9 mouse cellular contexts compared by ENCODE assay signal in genomic region chr8:84707267-84707883, GRCm38 (mm10). TPM values are rescaled to one million over a fixed set of nuclear protein-coding genes. Genes with fewer than 3 reads are reported as not detected.
A peak's percentile ranks its signal among the peaks of the same experiment; 100 is the strongest.
DNase-seq lines count a peak whose midpoint lies in the region; ATAC-seq and TF ChIP-seq lines count a peak whose summit lies in the region.
"Had no signal": no experiment of that assay in that cellular context is flagged by ENCODE, and none has a peak within 500 bp of the region (broad histone marks: within the 10 kb centered on the region; RNA-seq: fewer than 3 reads in every experiment).

No protein-coding gene starts in this region.

- peaks cover 75% of the 10 kb centered on the region for H3K4me1 ChIP-seq in heart, embryonic 15.5 days (replicated peaks)
- peaks cover 59% of the 10 kb centered on the region for H3K4me1 ChIP-seq in liver, embryonic 11.5 days (replicated peaks; ENCODE audit: control insufficient read depth, insufficient read depth, low read length)
- H3K4me1 ChIP-seq in midbrain, embryonic 16.5 days (ENCODE audit: control insufficient read depth, insufficient read depth, low read length), result peaks cover 26% of the 10 kb centered on the region

- DNase-seq in gastrocnemius, adult 2 months, result peak; percentile 70
- no peak for DNase-seq in gastrocnemius, postnatal 4 days (ENCODE audit: low spot score in 2 of 2)
- DNase-seq in brain, embryonic 14.5 days (ENCODE audit: low read depth), result peak; percentile 45
- peak; percentile 77 for DNase-seq in liver, embryonic 11.5 days (ENCODE audit: low spot score)
- peak; percentile 38 to 68 for DNase-seq in thymus, postnatal 36 days
- no peak for DNase-seq in right cerebral cortex, postnatal 14 days

- peak overlapping the region; percentile 49 for H3K9ac ChIP-seq in heart, embryonic 15.5 days
- peak overlapping the region; percentile 58 for H3K9ac ChIP-seq in liver, embryonic 11.5 days (ENCODE audit: low read depth, low read length)
- H3K9ac ChIP-seq in midbrain, embryonic 16.5 days (ENCODE audit: low read depth, low read length), result peak overlapping the region; percentile 42; the same call in 1 of the 2 replicates

- H3K9me3 ChIP-seq in heart, embryonic 15.5 days (replicated peaks), result no peaks in the 10 kb centered on the region
- no peaks in the 10 kb centered on the region for H3K9me3 ChIP-seq in liver, embryonic 11.5 days (ENCODE audit: control insufficient read depth, low read length)
- H3K9me3 ChIP-seq in midbrain, embryonic 16.5 days (replicated peaks; ENCODE audit: control insufficient read depth, low read length, poor library complexity, severe bottlenecking), result no peaks in the 10 kb centered on the region

- WGBS in heart, embryonic 15.5 days, result 21% methylated on average over 22 of the region's 22 CpGs
- WGBS in liver, embryonic 11.5 days, result 1% methylated on average over 22 of the region's 22 CpGs
- WGBS in midbrain, embryonic 16.5 days, result 11% methylated on average over 22 of the region's 22 CpGs

- peak overlapping the region; percentile 58 for H3K4me3 ChIP-seq in gastrocnemius, adult 2 months
- peak overlapping the region; percentile 39 for H3K4me3 ChIP-seq in heart, embryonic 15.5 days
- peak overlapping the region; percentile 51 for H3K4me3 ChIP-seq in liver, embryonic 11.5 days (ENCODE audit: low read depth, low read length)
- H3K4me3 ChIP-seq in midbrain, embryonic 16.5 days (ENCODE audit: low read depth, low read length), result peak overlapping the region; percentile 20; the same call in 1 of the 2 replicates

- peak overlapping the region; percentile 56 for H3K4me2 ChIP-seq in heart, embryonic 15.5 days
- H3K4me2 ChIP-seq in liver, embryonic 11.5 days, result peak overlapping the region; percentile 74
- H3K4me2 ChIP-seq in midbrain, embryonic 16.5 days (ENCODE audit: low read length), result peak overlapping the region; percentile 29

- H3K27me3 ChIP-seq in heart, embryonic 15.5 days, result peaks cover 57% of the 10 kb centered on the region
- peaks cover 46% of the 10 kb centered on the region for H3K27me3 ChIP-seq in liver, embryonic 11.5 days (replicated peaks; ENCODE audit: control insufficient read depth, insufficient read depth, low read length)
- H3K27me3 ChIP-seq in midbrain, embryonic 16.5 days (ENCODE audit: control insufficient read depth, insufficient read depth, low read depth, low read length), result peaks cover 27% of the 10 kb centered on the region

- no peak for TF ChIP-seq POLR2A in brain, embryonic 14.5 days (IDR thresholded peaks at IDR 0.05; ENCODE audit: borderline replicate concordance, extremely low read depth, insufficient read depth, insufficient read length, poor library complexity, severe bottlenecking)

- intact Hi-C loops in gastrocnemius, adult 2 months (cut with DNase I), result no loop called here

- ATAC-seq in heart, embryonic 15.5 days (replicated peaks; ENCODE audit: insufficient number of reproducible peaks, insufficient read depth, low FRiP score, low read depth), result 0 out of 2 replicates have a peak, but pooled peaks have one; percentile 4
- peak; percentile 44 for ATAC-seq in liver, embryonic 11.5 days (replicated peaks; ENCODE audit: low FRiP score)
- ATAC-seq in midbrain, embryonic 16.5 days, result no peak

- peak overlapping the region; percentile 87 for H3K27ac ChIP-seq in gastrocnemius, adult 2 months
- peak overlapping the region; percentile 83 for H3K27ac ChIP-seq in heart, embryonic 15.5 days
- H3K27ac ChIP-seq in liver, embryonic 11.5 days (ENCODE audit: low read depth, low read length), result peak overlapping the region; percentile 54
- H3K27ac ChIP-seq in midbrain, embryonic 16.5 days (ENCODE audit: low read length), result peak overlapping the region; percentile 68

- no peaks in the 10 kb centered on the region; the same call in 1 of the 2 replicates for H3K36me3 ChIP-seq in heart, embryonic 15.5 days
- peaks cover 3% of the 10 kb centered on the region; the same call in 1 of the 2 replicates for H3K36me3 ChIP-seq in liver, embryonic 11.5 days (ENCODE audit: control insufficient read depth, insufficient read depth, low read length)
- H3K36me3 ChIP-seq in midbrain, embryonic 16.5 days (ENCODE audit: control insufficient read depth, insufficient read depth, low read length), result no peaks in the 10 kb centered on the region

- no peak for TF ChIP-seq CTCF in gastrocnemius, adult 2 months (IDR thresholded peaks at IDR 0.05)
- no peak for TF ChIP-seq CTCF in brain, embryonic 14.5 days (IDR thresholded peaks at IDR 0.05; ENCODE audit: borderline replicate concordance, extremely low read depth, insufficient read depth, insufficient read length)

RNA-seq across cellular contexts. Expression of gene Lyl1, which starts 6.1 kb away (rescaled TPM):
- 1 to 10 TPM; 1.1 to 1.3 TPM for total RNA-seq in gastrocnemius, adult 2 months (2021)
- total RNA-seq in gastrocnemius, postnatal 4 days (2021), result 1 to 10 TPM; 6.0 to 7.1 TPM
- polyA plus RNA-seq in brain, embryonic 14.5 days (2012; rRNA removed), result 3.4 and 4.7 TPM in 2 replicates
- 9.2 and 13.2 TPM in 2 replicates for polyA plus RNA-seq in heart, embryonic 15.5 days (2015; fragmentation: Nextera tagmentation; extraction: Ambion mirVana)
- polyA plus RNA-seq in liver, embryonic 11.5 days (2014; fragmentation: Nextera tagmentation; extraction: Ambion mirVana), result 67.9 and 68.6 TPM in 2 replicates
- 2.2 and 3.1 TPM in 2 replicates for polyA plus RNA-seq in midbrain, embryonic 16.5 days (2015; fragmentation: Nextera tagmentation; extraction: Ambion mirVana)

RNA-seq across cellular contexts. Expression of gene G430095P16Rik, which starts 15.4 kb away (rescaled TPM):
- under 1 TPM; 0.36 to 0.78 TPM for total RNA-seq in gastrocnemius, adult 2 months (2021)
- 10 to 100 TPM in 1 of 2 experiments, 1 to 10 TPM in 1; 7.8 to 10.2 TPM for total RNA-seq in gastrocnemius, postnatal 4 days (2021)
- 0.92 and 1.5 TPM in 2 replicates for polyA plus RNA-seq in brain, embryonic 14.5 days (2012; rRNA removed)
- polyA plus RNA-seq in heart, embryonic 15.5 days (2015; fragmentation: Nextera tagmentation; extraction: Ambion mirVana), result 4.5 TPM in 2 replicates
- 11.8 and 12.3 TPM in 2 replicates for polyA plus RNA-seq in liver, embryonic 11.5 days (2014; fragmentation: Nextera tagmentation; extraction: Ambion mirVana)
- polyA plus RNA-seq in midbrain, embryonic 16.5 days (2015; fragmentation: Nextera tagmentation; extraction: Ambion mirVana), result 0.80 and 1.1 TPM in 2 replicates
- total RNA-seq: layer of hippocampus, postnatal 10 days had no signal

RNA-seq across cellular contexts. Expression of gene Nacc1, which starts 19.7 kb away (rescaled TPM):
- 10 to 100 TPM; 18.7 to 24.3 TPM for total RNA-seq in gastrocnemius, adult 2 months (2021)
- 10 to 100 TPM; 44.9 to 45.6 TPM for total RNA-seq in gastrocnemius, postnatal 4 days (2021)
- polyA plus RNA-seq in brain, embryonic 14.5 days (2012; rRNA removed), result 81.8 and 87.0 TPM in 2 replicates
- polyA plus RNA-seq in heart, embryonic 15.5 days (2015; fragmentation: Nextera tagmentation; extraction: Ambion mirVana), result 10.7 and 14.6 TPM in 2 replicates
- polyA plus RNA-seq in liver, embryonic 11.5 days (2014; fragmentation: Nextera tagmentation; extraction: Ambion mirVana), result 23.0 and 25.2 TPM in 2 replicates
- 13.0 and 14.2 TPM in 2 replicates for polyA plus RNA-seq in midbrain, embryonic 16.5 days (2015; fragmentation: Nextera tagmentation; extraction: Ambion mirVana)

RNA-seq across cellular contexts. Expression of gene Trmt1, which starts 21.3 kb away (rescaled TPM):
- total RNA-seq in gastrocnemius, adult 2 months (2021), result 10 to 100 TPM; 45.6 to 57.5 TPM
- 10 to 100 TPM; 50.5 to 53.8 TPM for total RNA-seq in gastrocnemius, postnatal 4 days (2021)
- 113 and 120 TPM in 2 replicates for polyA plus RNA-seq in brain, embryonic 14.5 days (2012; rRNA removed)
- polyA plus RNA-seq in heart, embryonic 15.5 days (2015; fragmentation: Nextera tagmentation; extraction: Ambion mirVana), result 40.6 and 47.4 TPM in 2 replicates
- polyA plus RNA-seq in liver, embryonic 11.5 days (2014; fragmentation: Nextera tagmentation; extraction: Ambion mirVana), result 94.1 and 95.6 TPM in 2 replicates
- polyA plus RNA-seq in midbrain, embryonic 16.5 days (2015; fragmentation: Nextera tagmentation; extraction: Ambion mirVana), result 59.0 and 68.1 TPM in 2 replicates

RNA-seq across cellular contexts. Expression of gene Ier2, which starts 44.7 kb away (rescaled TPM):
- total RNA-seq in gastrocnemius, adult 2 months (2021), result 1 to 10 TPM; 5.9 to 6.5 TPM
- total RNA-seq in gastrocnemius, postnatal 4 days (2021), result 10 to 100 TPM; 21.5 to 26.1 TPM
- polyA plus RNA-seq in brain, embryonic 14.5 days (2012; rRNA removed), result 7.3 and 11.0 TPM in 2 replicates
- polyA plus RNA-seq in heart, embryonic 15.5 days (2015; fragmentation: Nextera tagmentation; extraction: Ambion mirVana), result 34.9 and 50.5 TPM in 2 replicates
- polyA plus RNA-seq in liver, embryonic 11.5 days (2014; fragmentation: Nextera tagmentation; extraction: Ambion mirVana), result 46.5 and 50.1 TPM in 2 replicates
- polyA plus RNA-seq in midbrain, embryonic 16.5 days (2015; fragmentation: Nextera tagmentation; extraction: Ambion mirVana), result 13.0 and 16.3 TPM in 2 replicates

Comparison
In these comparisons a context has a peak if more than half of its experiments do, and no peak if none do; other contexts are left out.
1. DNase-seq: peak in gastrocnemius, adult 2 months (single experiment), brain, embryonic 14.5 days (single experiment), liver, embryonic 11.5 days (single experiment) and thymus, postnatal 36 days (2 of 2); none in gastrocnemius, postnatal 4 days (0 of 2) and right cerebral cortex, postnatal 14 days (single experiment).
2. Peak in every context shown above with its lines, with median percentiles within 50 percentile points of each other: H3K27ac ChIP-seq, H3K4me3 ChIP-seq, H3K4me2 ChIP-seq and H3K9ac ChIP-seq.